Mouse (Mus musculus) cortical plate, adult 2 months (tissue): Measurements from ENCODE around the gene Tm7sf2. TPM values are rescaled to one million over a fixed set of nuclear protein-coding genes. Genes with fewer than 3 reads are reported as not detected.

Experiments used
- H3K27ac ChIP-seq: fragments of 200-500 bp; 2 replicates; pipeline ENCODE4 v1.5.1; 2012; ENCODE audit warnings: low read length, control low read depth, inconsistent platforms; ENCODE audit not compliant: insufficient read depth
- H3K4me1 ChIP-seq: fragments of 200-500 bp; 2 replicates; pipeline ENCODE4 v1.6.1; 2011; ENCODE audit warnings: low read length; ENCODE audit not compliant: control insufficient read depth, insufficient read depth
- H3K4me3 ChIP-seq: fragments of 200-500 bp; 2 replicates; pipeline ENCODE4 v1.5.1; 2011; ENCODE audit warnings: mild to moderate bottlenecking, low read length, control low read depth; ENCODE audit not compliant: insufficient read depth
- CTCF ChIP-seq: fragments of 200-500 bp; IDR thresholded peaks from 2 replicates; pipeline ENCODE4 v1.5.1; 2011; ENCODE audit warnings: mild to moderate bottlenecking, control low read depth, low read length; ENCODE audit not compliant: insufficient read depth; ENCODE audit errors: extremely low read depth
- POLR2A ChIP-seq: fragments of 200-500 bp; IDR thresholded peaks from 2 replicates; pipeline ENCODE4 v1.6.1; 2011; ENCODE audit warnings: mild to moderate bottlenecking, low read length, control low read depth; ENCODE audit not compliant: insufficient read depth; ENCODE audit errors: extremely low read depth
- polyA plus RNA-seq: library from polyadenylated mRNA; depleted of rRNA; stranded (reverse); fragments of >200 nt; gene quantifications from 2 replicates; pipeline ENCODE4 v1.2.3, GENCODE M21; 2012; rRNA removed

Gene Tm7sf2
- 59.3 and 60.1 TPM in 2 replicates for polyA plus RNA-seq

GRCm38 (mm10) chr19:6067724-6068415 is at the start of gene Tm7sf2:
Gene Tm7sf2 (minus strand): TSS chr19:6068373.
- Histone ChIP-seq H3K4me3 (peak within 1 kb of the TSS; percentile 40), H3K27ac (peak within 1 kb of the TSS; percentile 50; the same call in 1 of the 2 replicates), H3K4me1 (peaks cover 1% of the 10 kb centered on the region)
- TF ChIP-seq CTCF (no peak), POLR2A (peak; percentile 50; the same call in 1 of the 2 replicates)

DNA sequence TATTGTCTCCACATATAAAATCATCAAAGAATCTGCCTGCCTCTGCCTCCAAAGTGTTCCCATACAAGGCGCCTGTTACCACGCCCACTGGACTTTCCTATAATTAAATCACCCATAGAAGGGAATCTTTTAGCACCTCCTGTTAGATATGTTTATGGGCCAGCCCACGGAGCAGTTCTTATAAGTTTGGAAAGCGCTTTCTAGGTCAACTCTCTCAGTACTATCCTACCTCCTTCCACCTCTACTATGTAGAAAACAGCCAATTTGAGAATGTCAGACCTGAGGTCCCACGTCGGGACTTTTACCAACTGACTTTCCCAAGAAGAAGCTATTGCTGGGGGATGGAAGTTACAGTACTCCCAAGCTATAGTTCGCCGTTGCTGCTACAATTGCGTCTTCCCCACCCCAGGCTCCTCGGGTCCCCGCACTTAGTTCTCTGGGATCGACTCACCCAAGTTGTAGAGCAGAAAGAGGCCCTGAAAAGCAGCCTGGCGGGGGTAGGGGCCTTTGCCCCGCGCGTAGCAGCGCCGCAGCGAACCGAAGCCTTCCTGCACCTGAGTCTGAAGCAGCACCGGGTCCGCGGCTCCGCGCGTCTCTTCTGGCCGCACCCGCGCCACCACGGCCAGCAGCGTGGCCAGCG is 49.3 kb upstream of the Tm7sf2 start:
- TF ChIP-seq CTCF (no peak), POLR2A (no peak)
- Histone ChIP-seq H3K4me3 (peak overlapping the region; percentile 51), H3K27ac (peak overlapping the region; percentile 85), H3K4me1 (no peaks in the 10 kb centered on the region)

GRCm38 (mm10) chr19:6116113-6116850 is 48.1 kb upstream of the Tm7sf2 start:
- Histone ChIP-seq H3K4me3 (no peak overlapping the region), H3K27ac (no peak overlapping the region), H3K4me1 (no peaks in the 10 kb centered on the region)
- TF ChIP-seq CTCF (no peak), POLR2A (no peak)

DNA sequence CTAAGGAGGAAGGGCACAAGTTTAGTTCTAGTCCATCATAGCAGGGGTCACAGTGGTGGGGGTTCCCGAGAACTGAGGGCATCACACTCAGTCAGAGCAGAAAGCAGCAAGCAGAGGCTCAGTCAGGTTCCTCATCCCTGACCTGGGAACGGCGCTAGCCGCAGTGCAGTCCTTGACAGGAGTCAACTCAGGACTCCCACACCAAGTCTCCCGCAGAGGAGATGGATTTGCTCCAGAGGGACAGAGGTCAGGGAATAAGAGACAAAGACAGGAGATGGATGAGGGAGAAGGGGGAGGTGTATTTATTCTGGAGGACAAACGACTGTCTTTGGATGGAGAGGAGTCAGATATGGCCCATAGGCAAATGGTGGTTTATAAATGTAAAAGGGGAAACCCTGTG is 44.9 kb upstream of the Tm7sf2 start:
- TF ChIP-seq POLR2A (no peak), CTCF (no peak)

GRCm38 (mm10) chr19:6105586-6105985 is 37.4 kb upstream of the Tm7sf2 start, which contains the start of gene Naaladl1:
Gene Naaladl1 (plus strand): TSS chr19:6105782.
- TF ChIP-seq POLR2A (no peak), CTCF (no peak)
- Histone ChIP-seq H3K27ac (no peak within 1 kb of the TSS), H3K4me3 (no peak within 1 kb of the TSS), H3K4me1 (no peaks in the 10 kb centered on the region)

More for the DNA sequence above, 44.9 kb upstream of the Tm7sf2 start:
- no peaks in the 10 kb centered on the region for H3K4me1 ChIP-seq
- H3K27ac ChIP-seq = no peak overlapping the region
- no peak overlapping the region for H3K4me3 ChIP-seq

DNA sequence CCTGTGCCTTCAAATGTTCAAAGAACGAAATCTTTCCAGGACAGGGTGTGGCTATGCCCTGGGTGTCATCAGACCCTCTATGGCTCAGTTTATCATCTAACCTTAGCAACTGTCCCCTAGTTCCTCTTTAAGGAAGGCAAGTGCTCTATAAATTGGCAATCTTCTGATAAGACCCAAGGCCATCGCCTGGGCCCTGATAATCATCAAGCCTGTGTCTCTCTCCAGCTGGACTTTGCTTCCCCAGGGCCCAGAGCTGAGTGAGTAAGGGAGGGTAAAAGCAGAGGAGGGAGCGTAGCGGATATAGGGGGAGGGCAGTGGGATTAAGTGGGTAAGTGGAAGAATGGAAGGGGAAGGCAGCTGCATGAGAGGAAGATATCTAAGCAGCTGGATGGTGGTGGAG is 36.3 kb upstream of the Tm7sf2 start:
- no peaks in the 10 kb centered on the region for H3K4me1 ChIP-seq
- no peak for TF ChIP-seq CTCF
- TF ChIP-seq POLR2A = no peak
- no peak overlapping the region for H3K27ac ChIP-seq
- no peak overlapping the region for H3K4me3 ChIP-seq

DNA sequence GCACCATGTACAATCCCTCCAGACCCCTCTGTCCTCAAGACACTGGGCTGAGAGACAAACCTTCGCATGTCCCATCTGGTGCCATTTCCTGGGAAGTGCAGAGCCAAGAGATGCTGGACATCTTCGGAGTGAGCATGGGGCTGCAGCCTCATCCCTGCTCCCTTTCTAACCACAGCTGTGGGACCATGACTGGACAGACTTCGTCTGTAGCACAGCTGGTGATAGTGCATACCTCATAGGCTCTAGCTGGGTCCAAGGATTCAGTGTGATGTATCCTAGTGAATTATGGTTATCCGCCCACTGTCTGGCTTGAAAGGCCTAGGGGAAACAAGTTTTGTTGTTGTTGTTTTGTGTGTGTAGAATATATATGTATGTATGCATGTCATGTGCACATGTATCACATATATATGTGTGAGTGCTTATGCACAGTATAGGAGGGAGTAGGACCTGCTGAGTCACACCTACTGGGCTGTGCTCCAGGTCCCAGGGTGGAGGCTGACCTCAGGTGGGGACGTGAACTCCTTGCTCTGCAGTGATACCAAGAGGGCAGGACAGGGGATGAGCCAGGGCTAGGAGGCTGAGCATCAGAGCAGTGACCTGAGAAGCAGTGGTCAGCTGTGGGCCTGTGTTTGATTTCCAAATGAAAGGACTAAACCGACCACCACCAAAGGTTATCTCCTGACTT is 34.1 kb upstream of the Tm7sf2 start:
- no peak for TF ChIP-seq CTCF
- TF ChIP-seq POLR2A = no peak
- Histone ChIP-seq H3K4me3 (no peak overlapping the region), H3K27ac (no peak overlapping the region), H3K4me1 (no peaks in the 10 kb centered on the region)

GRCm38 (mm10) chr19:6101186-6101585 is 33.0 kb upstream of the Tm7sf2 start:
- H3K4me1 ChIP-seq = no peaks in the 10 kb centered on the region
- TF ChIP-seq POLR2A (no peak), CTCF (no peak)
- H3K4me3 ChIP-seq = no peak overlapping the region
- H3K27ac ChIP-seq = no peak overlapping the region

- TF ChIP-seq CTCF = no peak
- TF ChIP-seq POLR2A = no peak
- Histone ChIP-seq H3K4me1 (no peaks in the 10 kb centered on the region), H3K4me3 (no peak overlapping the region), H3K27ac (no peak overlapping the region)
Observed at GRCm38 (mm10) chr19:6097847-6098246, 29.7 kb upstream of the Tm7sf2 start.
